Mouse (Mus musculus) lung, embryonic 14.5 days (tissue): Measurements from ENCODE around the gene Lgi4. TPM values are rescaled to one million over a fixed set of nuclear protein-coding genes. Genes with fewer than 3 reads are reported as not detected.

Experiments
- ATAC-seq: fragments of 200-750 bp; cut with Nextera tagmentation; 2 replicates; pipeline ENCODE4 v1.8.0; 2017; ENCODE audit warnings: mild to moderate bottlenecking, moderate TSS enrichment, moderate library complexity; ENCODE audit not compliant: insufficient read depth
- DNase-seq: peaks from one replicate; pipeline ENCODE4 v3.0.0-alpha.2; 2015
- H3K27ac ChIP-seq: fragments of 300-500 bp; sonication (generic); 2 replicates; pipeline ENCODE4 v1.5.1; 2014; ENCODE audit warnings: low read depth, mild to moderate bottlenecking, moderate library complexity
- H3K27me3 ChIP-seq: fragments of 300-500 bp; sonication (generic); 2 replicates; pipeline ENCODE4 v1.6.1; 2014; ENCODE audit warnings: low read length, control low read depth; ENCODE audit not compliant: insufficient read depth
- H3K36me3 ChIP-seq: fragments of 300-500 bp; sonication (generic); 2 replicates; pipeline ENCODE4 v1.6.1; 2014; ENCODE audit warnings: control low read depth; ENCODE audit not compliant: insufficient read depth
- H3K4me1 ChIP-seq: fragments of 300-500 bp; sonication (generic); 2 replicates; pipeline ENCODE4 v1.6.1; 2014; ENCODE audit warnings: antibody characterized with exemption, control low read depth; ENCODE audit not compliant: insufficient read depth
- H3K4me2 ChIP-seq: fragments of 300-500 bp; sonication (generic); 2 replicates; pipeline ENCODE4 v1.6.1; 2014; ENCODE audit warnings: mild to moderate bottlenecking
- H3K4me3 ChIP-seq: fragments of 300-500 bp; sonication (generic); 2 replicates; pipeline ENCODE4 v1.5.1; 2014; ENCODE audit warnings: low read depth, low read length
- H3K9ac ChIP-seq: fragments of 300-500 bp; sonication (generic); 2 replicates; pipeline ENCODE4 v1.6.1; 2014
- H3K9me3 ChIP-seq: fragments of 300-500 bp; sonication (generic); 2 replicates; pipeline ENCODE4 v1.6.1; 2016; ENCODE audit warnings: low read depth, low read length, control low read depth
- CTCF ChIP-seq: IDR thresholded peaks from 2 replicates; pipeline ENCODE4 v1.5.1; 2016; ENCODE audit warnings: antibody characterized with exemption, low read depth
- WGBS: fragments of 180-500 bp; shearing (Covaris S2); extraction: QIAGEN DNeasy Blood & Tissue Kit; methylation state at CpG from one replicate; pipeline ENCODE4 v1.1.7; 2014; 5-methylcytosine and 5-hydroxymethylcytosine counted together
- microRNA-seq: library from miRNA; unstranded; fragments of <30 nt; microRNA quantifications from one replicate; pipeline ENCODE4, GENCODE M21; 2016; ENCODE audit warnings: borderline number of aligned reads
- polyA plus RNA-seq: library from polyadenylated mRNA; unstranded; fragments of >200 nt; fragmentation: Nextera tagmentation; extraction: Ambion mirVana; gene quantifications from 2 replicates; pipeline ENCODE4 v1.2.1, GENCODE M21; 2014

Lgi4 gene
- polyA plus RNA-seq, 1 experiment from 2014 or later, result 0.13 TPM

- 74% methylated on average over 7 of the region's 7 CpGs for WGBS
- TF ChIP-seq CTCF, result no peak
- Histone ChIP-seq H3K27ac (no peak overlapping the region), H3K9me3 (no peaks in the 10 kb centered on the region), H3K4me3 (no peak overlapping the region), H3K27me3 (no peaks in the 10 kb centered on the region), H3K9ac (no peak overlapping the region), H3K4me2 (no peak overlapping the region), H3K4me1 (peaks cover 8% of the 10 kb centered on the region), H3K36me3 (no peaks in the 10 kb centered on the region)
- ATAC-seq (no peak), DNase-seq (no peak)
Observed at GRCm38 (mm10) chr7:31118486-31118885, 59.3 kb downstream of the Lgi4 start.

- Histone ChIP-seq H3K4me3 (no peak overlapping the region), H3K9me3 (no peaks in the 10 kb centered on the region), H3K27me3 (0 out of 2 replicates have a peak, but pooled peaks cover 2% of the 10 kb centered on the region), H3K9ac (no peak overlapping the region), H3K4me1 (peaks cover 8% of the 10 kb centered on the region), H3K4me2 (no peak overlapping the region), H3K27ac (no peak overlapping the region), H3K36me3 (no peaks in the 10 kb centered on the region)
- WGBS, result 79% methylated on average over 5 of the region's 5 CpGs
- TF ChIP-seq CTCF, result no peak
- no peak for ATAC-seq
- DNase-seq, result no peak
Observed at GRCm38 (mm10) chr7:31119556-31119955, 60.4 kb downstream of the Lgi4 start.

Small RNAs within 50 kb of the gene (microRNA-seq; reads per million reads assigned to microRNA genes)
- gene Mir7050, result not detected

Other genes with a start within 250 kb of the Lgi4 start
- gene Ffar2, start 235.6 kb upstream of the Lgi4 start, polyA plus RNA-seq, result 0.20 and 0.39 TPM in 2 replicates
- gene Ffar3, start 203.2 kb upstream of the Lgi4 start, polyA plus RNA-seq, result not detected in 2 replicates
- not detected in 2 replicates for gene Ffar1, start 197.8 kb upstream of the Lgi4 start, polyA plus RNA-seq
- gene Cd22, start 179.0 kb upstream of the Lgi4 start, polyA plus RNA-seq, result 0.32 TPM in 1 of 2 replicates, not detected in the other
- gene Mag, start 144.5 kb upstream of the Lgi4 start, polyA plus RNA-seq, result 0.12 and 0.25 TPM in 2 replicates
- gene Hamp2, start 134.7 kb upstream of the Lgi4 start, polyA plus RNA-seq, result not detected in 2 replicates
- not detected in 2 replicates for gene Hamp, start 115.3 kb upstream of the Lgi4 start, polyA plus RNA-seq
- 21.8 and 23.3 TPM in 2 replicates for gene Usf2, start 102.5 kb upstream of the Lgi4 start, polyA plus RNA-seq
- 66.2 and 67.4 TPM in 2 replicates for gene Lsr, start 85.9 kb upstream of the Lgi4 start, polyA plus RNA-seq
- gene Fam187b, start 85.6 kb upstream of the Lgi4 start, polyA plus RNA-seq, result 3.6 and 4.9 TPM in 2 replicates
- 40.4 and 43.9 TPM in 2 replicates for gene Fxyd5, start 16.9 kb upstream of the Lgi4 start, polyA plus RNA-seq
- gene Fxyd7, start 7.9 kb upstream of the Lgi4 start, polyA plus RNA-seq, result 9.1 and 9.8 TPM in 2 replicates
- 51.4 and 56.6 TPM in 2 replicates for gene Fxyd1, start 2.1 kb upstream of the Lgi4 start, polyA plus RNA-seq
- 30.7 and 34.0 TPM in 2 replicates for gene Fxyd3, start 17.4 kb downstream of the Lgi4 start, polyA plus RNA-seq
- 9.9 and 10.8 TPM in 2 replicates for gene Hpn, start 55.9 kb downstream of the Lgi4 start, polyA plus RNA-seq
- 0.93 and 1.3 TPM in 2 replicates for gene Scn1b, start 67.7 kb downstream of the Lgi4 start, polyA plus RNA-seq
- 56.7 and 67.2 TPM in 2 replicates for gene Gramd1a, start 96.6 kb downstream of the Lgi4 start, polyA plus RNA-seq
- gene Scgb2b2, start 231.2 kb downstream of the Lgi4 start, polyA plus RNA-seq, result not detected in 2 replicates
- gene Scgb1b2, start 232.5 kb downstream of the Lgi4 start, polyA plus RNA-seq, result not detected in 2 replicates